Mouse (Mus musculus) kidney, adult 11 months (tissue): ENCODE data around the gene Bbs9.
A peak's percentile ranks its signal among the peaks of the same experiment; 100 is the strongest.

Source experiments
- DNase-seq: peaks from one replicate; pipeline ENCODE4 v3.0.0; 2022

Bbs9 gene

DNA sequence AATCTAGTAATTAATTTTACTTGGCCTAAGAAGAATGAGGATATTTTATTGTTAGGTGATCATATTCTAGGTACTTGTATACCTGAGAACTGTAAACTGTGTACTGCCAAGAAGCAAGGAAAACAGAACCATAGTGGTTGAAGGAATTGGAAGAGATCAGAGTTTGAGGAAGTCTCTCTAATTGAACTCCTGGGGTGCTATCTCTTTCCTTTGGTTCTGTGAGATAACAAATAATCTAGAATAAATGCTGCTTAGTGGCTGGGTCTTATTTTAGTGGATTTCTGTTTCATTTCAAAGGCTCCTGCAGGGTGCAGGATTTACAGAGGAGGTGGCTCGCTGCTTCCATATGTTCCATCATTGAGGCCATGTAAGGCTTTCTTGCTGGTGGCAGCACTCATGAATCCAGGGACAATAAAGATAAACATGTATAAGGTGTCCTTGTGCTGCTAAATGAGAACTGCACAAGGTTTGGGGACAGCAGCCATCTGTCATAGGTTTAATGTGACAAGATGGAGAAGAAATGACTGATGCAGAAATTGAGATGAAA is 226.6 kb downstream of the Bbs9 start:
- no peak for DNase-seq

DNA sequence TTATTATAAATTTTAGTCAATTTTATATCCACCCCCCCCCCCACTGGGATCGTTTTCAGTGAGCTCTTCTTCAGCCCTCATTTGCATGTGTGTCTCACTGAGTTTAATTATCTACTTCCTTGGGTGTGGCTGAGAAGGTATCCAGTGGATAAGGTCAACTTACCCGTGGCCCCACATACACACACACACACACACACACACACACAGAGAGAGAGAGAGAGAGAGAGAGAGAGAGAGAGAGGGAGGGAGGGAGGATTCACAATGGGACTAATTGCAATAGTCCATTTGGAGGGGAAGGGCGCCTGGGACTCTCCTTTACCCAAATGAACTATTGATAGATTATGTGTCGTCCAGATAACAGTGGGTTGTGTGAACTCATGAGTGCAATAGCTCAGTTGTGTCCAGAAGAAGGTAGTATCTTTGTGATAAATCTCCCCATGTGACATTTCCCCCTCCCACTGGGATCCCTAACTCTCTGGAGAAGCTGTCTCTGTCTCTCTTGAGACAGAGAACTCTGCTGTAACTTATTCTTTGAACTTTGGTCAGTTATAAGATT is 227.4 kb downstream of the Bbs9 start:
- DNase-seq = no peak

DNA sequence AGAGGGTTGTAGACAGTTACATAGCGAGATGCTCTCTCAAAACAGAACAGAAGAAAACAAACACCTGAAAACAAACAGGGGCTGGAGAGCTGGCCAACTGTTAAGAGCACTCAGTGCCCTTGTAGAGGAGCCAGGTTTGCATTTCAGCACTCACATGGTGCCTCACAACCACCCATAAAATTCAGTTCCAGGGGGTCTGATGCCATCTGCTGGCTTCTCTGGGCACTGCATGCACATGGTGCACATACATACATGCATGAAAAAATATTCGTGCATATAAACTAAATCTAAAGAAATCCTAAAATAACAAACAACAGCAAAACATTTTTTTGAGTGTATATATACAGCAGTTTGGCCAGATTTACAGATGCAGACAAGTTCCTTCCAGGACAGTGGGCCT is 228.0 kb downstream of the Bbs9 start:
- DNase-seq = no peak

DNA sequence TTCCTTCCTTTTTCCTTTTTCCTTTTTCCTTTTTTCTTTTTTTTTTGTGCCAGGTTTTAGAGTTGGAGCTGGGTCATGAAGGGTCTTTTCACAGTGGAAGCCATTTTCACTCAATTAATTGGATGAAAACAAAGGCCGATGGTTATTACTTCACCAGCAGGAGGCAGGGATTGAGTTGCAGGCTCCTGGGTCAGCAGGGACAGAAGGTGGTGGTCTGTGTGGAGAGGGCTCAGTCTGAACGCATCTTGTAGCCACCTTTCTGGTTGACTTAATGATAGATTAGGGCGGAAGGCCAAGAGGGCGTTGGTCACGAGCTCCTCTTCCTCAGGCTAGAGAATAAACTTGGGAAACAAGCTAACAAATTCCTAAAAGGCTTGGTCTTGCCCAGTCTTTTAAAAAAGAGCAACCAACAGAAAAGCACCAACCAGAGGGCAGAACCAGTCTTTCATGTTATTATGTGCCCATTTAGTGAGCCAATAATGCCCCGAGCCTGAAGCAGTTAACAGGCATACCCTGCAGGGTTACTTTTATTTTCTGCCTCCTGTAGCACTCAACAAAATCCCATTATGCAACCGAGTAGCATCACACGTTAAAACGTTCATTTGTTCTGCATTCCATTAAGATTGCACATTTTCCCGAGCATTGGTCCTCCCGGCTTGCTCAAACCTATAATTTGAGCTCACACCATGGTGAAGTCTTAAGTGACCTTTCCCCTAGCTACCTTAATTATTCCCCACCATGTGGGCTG is 231.8 kb downstream of the Bbs9 start:
- DNase-seq = no peak

DNA sequence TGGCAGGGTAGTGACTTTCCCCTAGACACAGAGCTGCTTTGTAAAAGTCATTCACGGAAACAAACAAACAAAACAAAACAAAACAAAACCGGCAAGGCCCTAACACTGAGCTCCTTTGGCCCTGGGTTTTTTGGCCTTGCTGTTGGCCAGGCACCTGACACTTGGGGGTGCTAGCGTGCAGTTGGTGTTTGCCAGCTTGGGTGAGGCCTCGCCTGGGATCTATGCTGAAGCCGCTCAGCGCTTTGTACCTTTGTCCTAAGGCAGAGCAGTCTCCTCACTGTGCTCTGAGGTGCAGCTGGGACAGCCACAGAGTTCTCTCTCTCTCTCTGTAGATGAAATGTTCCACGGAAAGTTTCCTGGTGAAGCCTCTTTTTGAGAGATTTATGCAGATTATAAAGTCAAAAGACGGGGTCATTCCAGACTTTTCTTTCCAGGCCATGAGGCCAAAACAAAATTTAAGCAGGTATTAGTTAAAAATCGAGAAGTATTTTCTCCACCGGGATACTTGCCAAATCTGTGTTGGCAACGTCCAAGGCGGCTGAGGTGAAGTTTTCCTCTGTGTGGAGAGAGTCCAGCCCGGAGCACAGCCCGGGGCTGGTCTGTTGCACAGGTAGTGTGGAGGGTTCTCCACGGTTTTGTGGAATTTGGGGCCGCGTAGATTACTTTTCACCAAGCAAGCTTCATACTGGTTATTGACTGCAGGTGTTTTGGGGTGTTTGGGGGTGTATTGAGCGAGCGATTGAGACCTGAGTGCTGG is 233.6 kb downstream of the Bbs9 start:
- peak; percentile 80 for DNase-seq

DNA sequence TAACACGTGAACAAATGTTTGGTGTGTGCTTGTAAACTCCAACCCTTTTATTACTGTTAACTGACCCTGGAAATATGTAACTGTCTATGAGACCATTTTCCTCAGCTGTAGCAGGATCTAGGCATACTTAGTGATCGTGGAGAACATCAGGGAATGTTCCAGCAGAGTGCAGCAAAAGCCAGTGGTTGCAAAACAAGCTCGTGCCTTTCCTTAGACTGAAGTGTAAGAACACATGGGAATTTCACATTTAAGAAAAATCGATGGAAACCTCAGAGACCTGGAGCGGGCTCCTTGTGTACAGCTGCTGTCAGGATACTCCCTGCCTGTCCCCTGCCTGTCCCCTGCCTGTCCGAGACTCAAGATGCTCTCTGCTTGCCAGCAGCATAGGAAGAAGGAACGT is 234.5 kb downstream of the Bbs9 start:
- DNase-seq = no peak

DNA sequence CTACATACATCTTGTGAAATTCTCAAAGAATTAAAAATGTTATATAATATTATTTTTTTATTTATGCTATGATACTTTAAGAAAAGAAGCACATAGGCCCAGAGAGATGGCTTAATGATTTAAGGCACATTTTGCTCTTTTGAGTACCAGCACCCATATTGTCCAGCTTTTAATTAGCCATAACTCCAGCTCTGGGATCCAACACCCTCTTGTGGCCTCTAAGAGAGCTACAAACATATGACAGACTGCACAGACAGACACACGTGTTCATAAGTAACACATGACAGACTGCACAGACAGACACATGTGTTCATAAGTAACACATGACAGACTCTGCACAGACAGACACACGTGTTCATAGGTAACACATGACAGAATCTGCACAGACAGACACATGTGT is 235.8 kb downstream of the Bbs9 start:
- no peak for DNase-seq

DNA sequence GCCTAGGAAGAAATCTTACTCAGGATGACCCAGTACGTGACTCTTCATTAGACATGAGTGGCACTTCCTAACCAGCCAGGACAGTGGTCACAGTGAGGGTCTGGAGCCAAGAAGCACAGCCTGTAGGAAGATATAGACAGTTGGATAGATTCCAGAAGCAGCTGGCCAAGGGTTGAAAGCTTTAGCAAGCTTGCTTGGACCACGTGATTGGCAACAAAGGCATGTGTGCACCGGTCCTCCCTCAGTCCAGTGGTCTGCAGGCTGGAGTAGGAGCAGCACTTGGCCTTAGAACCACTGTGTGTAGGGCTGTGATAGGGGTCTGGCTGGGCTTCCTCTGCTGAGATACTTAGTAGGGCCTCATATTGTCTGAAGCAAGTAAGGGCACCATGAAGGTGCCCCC is 237.2 kb downstream of the Bbs9 start:
- no peak for DNase-seq

DNA sequence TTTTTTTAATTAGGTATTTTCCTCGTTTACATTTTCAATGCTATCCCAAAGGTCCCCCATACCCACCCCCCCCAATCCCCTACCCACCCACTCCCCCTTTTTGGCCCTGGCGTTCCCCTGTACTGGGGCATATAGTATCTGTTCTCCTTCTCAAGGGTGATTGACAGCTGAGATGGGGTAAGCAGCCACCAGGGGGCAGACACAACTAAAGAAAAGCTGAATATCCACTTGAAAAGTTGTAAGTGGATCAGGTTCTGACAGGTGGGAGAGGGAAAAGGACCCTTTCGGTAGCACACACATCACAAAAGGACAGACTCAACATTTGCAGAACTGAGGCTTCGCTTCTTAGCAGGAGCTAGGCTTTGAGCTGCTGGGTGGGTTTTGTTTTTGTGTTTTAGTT is 237.8 kb downstream of the Bbs9 start:
- DNase-seq = peak; percentile 45

DNA sequence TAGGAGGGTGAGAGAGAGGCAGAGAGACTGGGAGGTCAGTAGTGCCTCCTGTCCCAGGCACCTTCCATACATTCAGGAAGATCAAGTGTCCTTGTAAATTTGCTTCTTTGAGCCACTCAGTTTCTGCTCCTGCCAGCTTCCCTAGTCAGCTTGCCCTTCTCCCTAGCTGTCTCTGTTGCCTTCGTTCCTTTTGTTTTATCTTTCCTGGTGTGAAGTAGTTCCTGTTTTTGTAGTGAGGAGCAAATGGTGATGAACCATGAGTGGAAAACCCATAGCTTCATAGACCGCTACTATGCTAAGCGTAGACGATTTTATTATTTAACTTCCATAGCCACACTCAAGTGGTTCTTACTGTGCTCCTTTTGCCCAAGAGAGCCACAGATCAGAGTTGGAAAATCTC is 242.1 kb downstream of the Bbs9 start:
- no peak for DNase-seq

DNA sequence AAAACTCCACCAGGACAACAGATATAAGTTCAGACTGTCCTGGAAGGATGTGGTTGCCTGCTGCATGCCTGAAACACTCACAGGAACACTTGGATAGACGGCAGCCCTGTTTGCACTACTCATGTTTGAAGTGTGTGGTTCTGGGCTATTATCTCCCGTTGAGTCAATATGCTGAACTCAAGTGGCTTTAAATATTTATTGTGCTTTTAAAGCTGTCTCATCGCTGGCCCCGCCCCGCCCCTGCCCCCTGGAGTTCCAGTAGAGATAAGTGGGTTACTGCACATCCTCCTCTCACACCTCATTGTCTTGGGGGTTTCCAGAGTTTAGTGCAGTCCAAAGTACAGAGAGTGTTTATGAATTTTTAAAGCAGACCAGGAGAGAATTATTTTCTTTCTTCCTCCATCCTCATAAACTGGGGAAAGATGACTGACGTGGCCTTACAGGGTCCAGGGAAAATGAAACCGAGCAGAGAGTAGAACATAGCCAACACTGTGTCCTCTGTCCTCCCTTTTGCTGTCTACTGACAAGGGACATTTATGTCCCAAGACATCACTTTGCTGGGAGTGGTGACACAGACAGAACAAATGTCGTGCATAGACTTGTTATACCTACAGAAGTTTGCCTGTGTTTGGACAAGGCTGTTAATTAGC is 242.8 kb downstream of the Bbs9 start:
- DNase-seq = no peak

DNA sequence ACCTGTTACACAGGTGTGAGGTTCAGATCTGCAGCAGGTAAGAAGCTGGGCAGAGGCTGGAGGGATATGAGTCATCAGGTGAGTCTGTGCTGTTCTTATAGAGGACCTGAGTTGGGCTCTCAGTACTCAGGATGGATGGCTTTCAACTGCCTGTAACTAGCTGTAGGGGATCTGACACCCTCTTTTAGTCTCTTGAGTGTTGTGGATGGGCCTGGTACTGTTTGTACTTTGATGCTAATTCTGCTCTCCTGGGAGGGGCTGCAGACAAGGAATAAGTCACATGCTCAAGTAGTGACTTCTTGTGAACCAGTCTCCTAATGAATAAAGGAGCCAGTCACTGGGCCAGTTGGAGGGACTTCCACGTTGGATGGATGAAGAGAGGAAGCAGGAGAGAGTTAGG is 257.1 kb downstream of the Bbs9 start:
- DNase-seq = no peak

DNA sequence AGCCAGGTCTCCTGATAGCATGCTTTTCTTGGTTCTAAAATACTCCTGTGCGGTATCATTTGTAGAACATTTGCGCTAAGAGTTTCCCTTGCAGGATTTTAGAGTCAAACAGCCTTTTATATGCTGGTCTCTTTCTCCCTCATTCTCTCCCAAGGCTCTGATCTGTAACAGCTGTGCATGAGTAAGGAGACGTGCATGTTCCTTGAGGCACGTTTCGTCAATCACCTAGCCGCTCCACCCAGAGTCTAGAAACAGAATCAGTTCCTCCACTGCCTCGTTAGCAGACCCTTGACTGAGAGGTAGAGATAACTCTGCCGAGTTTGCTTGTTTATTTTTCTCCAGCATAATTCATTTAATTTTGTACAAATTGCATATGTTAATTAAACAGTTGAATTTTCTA is 259.4 kb downstream of the Bbs9 start:
- DNase-seq = no peak

DNA sequence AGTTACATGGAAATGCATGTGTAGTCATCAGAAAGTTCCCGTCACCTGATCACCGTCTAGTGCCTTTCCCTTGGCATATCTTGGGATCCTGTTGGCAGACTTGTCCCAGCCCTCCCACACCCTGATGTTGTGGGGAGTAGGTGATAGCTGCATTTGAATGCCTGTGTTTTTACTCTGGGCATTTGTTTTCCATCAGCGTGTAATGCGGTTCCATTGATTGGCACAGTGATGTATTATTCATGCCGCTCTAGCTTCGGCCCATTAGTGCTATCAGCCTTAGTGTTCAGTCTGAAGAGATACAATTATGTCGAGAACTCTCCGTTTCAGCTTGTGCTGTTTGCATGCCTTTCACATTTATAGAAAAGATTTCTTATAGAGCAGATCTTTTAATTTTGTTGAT is 259.9 kb downstream of the Bbs9 start:
- DNase-seq = no peak

DNA sequence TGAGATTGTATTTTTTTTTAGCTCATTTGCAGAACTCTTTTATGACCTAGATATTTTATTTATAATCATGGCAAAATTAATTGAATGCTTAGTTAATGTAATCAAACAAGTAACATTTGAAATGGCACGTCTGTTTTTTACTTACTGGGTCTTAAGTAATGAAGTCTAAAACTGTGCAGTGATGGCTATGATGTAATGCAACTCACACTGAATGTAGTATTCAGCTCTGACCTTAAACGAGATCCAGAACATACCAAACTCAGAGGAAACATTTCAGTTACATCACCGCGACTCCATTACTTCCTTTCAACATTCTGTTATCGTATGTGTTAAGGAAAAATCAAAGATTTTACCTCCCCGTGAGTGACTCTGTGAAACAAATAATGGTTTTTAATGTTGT is 262.4 kb downstream of the Bbs9 start:
- no peak for DNase-seq

DNA sequence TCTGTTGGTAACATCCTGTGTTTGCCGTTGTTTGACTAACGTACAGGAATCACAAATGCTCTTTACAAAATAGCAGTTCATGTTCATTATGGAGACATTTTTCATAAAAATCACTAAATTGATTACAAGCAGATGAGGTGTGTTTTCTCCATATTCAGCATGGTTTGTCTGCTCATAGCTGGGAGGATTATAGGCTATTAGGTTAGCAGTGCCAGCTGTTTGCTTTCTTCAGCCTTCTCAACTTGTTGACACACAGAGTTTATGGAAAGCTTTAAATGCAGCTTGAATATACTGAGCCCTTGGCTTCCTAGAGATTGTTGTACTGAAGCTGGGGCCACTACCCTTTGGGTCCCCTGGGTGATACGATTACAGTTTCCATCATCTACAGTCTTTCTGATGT is 263.3 kb downstream of the Bbs9 start:
- DNase-seq = no peak

DNA sequence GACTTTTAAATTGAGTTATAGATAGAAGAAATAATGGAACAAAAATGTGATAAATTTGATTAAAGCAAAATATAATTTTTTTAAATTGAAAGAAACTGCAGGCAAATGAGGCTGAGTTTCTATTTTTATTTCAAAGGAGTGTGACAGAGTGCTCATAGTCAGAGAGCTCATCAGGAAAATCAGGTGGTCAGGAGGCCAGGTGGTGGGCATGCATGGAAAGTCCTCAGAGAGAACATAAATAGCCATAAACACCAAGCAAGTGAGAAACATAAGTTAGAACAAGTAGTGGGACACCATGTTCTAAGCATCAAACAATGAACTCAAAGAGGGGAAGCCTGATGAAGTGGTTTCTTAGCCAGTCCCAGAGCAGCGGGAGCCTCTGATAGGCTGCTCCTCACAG is 266.5 kb downstream of the Bbs9 start:
- no peak for DNase-seq

DNA sequence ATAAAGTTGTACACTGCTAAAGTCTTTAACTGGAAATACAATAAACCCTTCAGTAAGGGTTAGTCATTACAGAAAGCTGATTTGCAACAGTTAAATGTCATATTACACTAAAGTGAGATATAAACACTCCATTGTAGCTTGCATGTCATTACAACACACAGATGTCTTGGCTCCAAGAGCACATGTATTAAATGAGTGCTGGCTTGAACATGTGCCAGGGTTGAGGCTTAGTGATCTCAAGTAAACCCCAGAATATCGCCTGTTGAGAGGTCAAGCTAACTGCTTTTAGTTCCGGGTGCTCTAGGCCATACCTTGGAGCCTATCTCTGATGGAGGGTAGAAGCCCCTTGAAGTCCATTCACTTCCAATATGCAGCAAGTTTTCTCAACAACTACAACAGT is 273.1 kb downstream of the Bbs9 start:
- DNase-seq = no peak

DNA sequence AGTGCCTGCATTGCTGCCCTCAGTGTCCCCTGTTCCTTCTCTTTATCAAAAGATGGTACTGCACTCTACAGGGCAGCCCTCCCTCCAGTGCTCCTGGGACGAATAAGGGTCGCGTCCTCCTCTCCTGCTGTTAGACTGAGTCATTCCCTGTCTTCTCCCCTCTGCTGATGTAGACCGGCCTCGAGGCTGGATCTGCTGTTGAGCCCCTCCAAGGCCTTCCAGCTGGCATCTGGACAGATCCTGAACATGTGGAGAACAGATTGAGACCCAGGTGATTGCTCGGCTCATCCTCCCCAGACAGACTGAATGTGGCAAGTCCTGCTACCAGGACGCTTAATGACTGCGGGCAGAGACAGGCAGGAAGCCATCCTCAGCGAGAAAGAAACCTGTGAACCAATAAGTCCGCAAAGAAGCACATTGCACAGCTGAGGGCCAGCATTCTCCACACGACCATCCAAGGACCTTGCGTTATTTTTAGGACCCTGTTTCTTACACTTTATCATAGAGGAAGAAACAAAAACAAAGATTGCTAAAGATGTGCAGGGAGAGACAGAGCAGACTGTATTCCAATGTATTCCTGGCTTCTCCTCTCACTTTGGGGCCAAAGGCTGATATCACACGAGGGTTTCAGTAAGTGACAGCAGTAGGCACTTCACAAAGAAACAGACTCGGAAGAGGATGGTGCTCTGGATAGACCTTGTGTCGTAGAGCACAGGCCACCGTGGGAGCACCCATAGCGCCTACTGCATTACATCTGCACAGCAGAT is 275.4 kb downstream of the Bbs9 start:
- DNase-seq = no peak

DNA sequence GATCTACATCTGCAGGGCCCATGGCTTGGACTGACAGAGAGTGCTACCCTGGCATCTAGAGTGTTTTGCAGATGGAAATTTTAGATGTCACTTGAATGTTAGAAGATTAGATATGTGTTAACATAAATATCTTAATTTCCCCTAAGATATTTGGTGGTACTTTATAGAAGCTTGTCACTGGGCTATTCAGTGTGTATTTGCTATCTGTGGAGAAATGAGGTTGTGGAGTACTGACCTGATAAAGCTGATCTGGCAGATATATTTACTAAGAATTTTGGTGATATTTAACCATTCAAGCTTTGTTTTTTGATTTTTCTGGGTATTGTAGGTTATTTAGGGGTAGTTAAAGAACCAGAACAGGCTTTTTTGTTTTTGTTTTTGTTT is 276.0 kb downstream of the Bbs9 start:
- DNase-seq = no peak

DNA sequence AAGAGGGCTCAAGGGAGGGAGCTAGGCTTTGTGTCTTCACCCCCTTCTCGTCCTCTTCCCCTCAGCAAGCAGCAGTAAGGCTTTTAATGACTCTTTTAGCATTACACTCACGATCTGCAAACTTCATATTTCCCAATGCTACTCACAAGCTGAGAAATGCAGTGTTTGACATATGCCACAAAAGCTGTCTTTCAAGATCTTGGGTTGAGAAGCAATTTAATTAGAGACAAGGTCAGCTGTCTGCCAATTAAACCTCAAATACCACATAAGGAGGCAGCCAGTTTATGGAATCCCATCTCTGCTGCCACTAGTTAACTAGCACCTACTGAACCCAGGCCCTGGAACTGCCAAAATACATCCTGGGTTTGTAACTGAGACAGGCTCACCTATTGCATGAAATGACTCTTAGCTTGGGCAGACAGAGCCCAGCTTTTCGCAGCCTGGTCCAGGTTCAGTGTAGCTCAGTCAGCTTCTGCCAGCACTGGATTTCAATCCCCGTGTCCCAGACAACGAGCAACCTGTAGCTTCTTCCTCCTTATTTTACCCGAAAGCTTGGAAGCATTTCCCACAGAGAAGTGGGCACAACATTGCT is 278.7 kb downstream of the Bbs9 start:
- no peak for DNase-seq

DNA sequence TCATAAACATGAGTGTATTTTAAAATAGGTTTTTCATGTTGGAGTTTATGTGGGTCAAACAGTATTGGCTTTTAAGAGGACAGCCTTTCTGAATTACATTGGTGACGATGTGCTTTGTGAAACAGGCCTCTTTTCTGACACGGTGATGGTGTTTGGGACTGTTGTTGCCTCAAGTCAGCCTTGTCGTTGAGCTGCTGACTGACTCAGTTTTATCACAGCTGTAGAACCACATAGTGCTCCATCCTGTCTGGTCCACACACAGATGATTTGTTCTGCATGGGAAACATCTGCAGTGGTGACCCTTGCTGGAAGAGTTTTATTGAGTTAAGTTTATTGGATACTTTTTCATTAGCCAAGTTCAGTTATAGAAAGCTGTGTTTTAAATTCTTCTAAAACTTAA is 283.0 kb downstream of the Bbs9 start:
- DNase-seq = no peak

DNA sequence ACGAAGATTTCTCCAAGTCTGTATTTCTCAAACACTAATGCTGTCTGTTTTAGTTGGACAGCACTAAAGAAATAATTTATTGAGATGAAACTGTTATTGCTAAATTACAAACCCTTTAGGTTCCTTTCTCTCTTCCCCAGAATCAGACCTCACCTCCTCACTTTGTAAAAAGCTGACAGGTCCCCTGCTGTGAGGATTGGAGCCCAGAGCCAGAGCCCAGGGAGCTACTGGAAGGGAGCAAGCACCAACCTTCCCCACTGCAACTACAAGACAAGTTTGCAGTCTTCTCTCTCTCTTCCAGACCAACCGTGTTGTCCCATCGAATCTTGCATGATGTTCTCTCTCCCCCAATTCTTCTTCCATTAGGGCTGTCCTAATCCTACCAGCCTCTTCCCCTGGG is 283.7 kb downstream of the Bbs9 start:
- DNase-seq = no peak
